ENCODE assay signal across 12 mouse cellular contexts in genomic region chr3:153764760-153765159, GRCm38 (mm10). TPM values are rescaled to one million over a fixed set of nuclear protein-coding genes. Genes with fewer than 3 reads are reported as not detected.
DNase-seq lines count a peak whose midpoint lies in the region; ATAC-seq and TF ChIP-seq lines count a peak whose summit lies in the region.
"Had no signal": no experiment of that assay in that cellular context is flagged by ENCODE, and none has a peak within 500 bp of the region (broad histone marks: within the 10 kb centered on the region; RNA-seq: fewer than 3 reads in every experiment).

No protein-coding gene starts in this region.

- H3K27ac ChIP-seq in neural tube, embryonic 15.5 days (replicated peaks), result no peak overlapping the region
- no peak overlapping the region for H3K27ac ChIP-seq in embryonic facial prominence, embryonic 11.5 days (replicated peaks; ENCODE audit: low read depth, low read length)
- no peak overlapping the region for H3K27ac ChIP-seq in liver, postnatal 0 days (ENCODE audit: low read depth)
- no peak overlapping the region for H3K27ac ChIP-seq in cerebellum, adult 2 months (ENCODE audit: insufficient read depth, low read length)
- H3K27ac ChIP-seq in intestine, embryonic 15.5 days, result no peak overlapping the region
- H3K27ac ChIP-seq: embryonic facial prominence, embryonic 12.5 days; forebrain, embryonic 13.5 days; heart, embryonic 15.5 days had no signal

- no peaks in the 10 kb centered on the region for H3K4me1 ChIP-seq in neural tube, embryonic 15.5 days
- H3K4me1 ChIP-seq in embryonic facial prominence, embryonic 11.5 days (ENCODE audit: control insufficient read depth, insufficient read depth, low read length), result no peaks in the 10 kb centered on the region
- H3K4me1 ChIP-seq in liver, postnatal 0 days (ENCODE audit: insufficient read depth), result peaks cover 12% of the 10 kb centered on the region
- no peaks in the 10 kb centered on the region for H3K4me1 ChIP-seq in cerebellum, adult 2 months (ENCODE audit: control insufficient read depth, insufficient read depth, low read length)
- H3K4me1 ChIP-seq in intestine, embryonic 15.5 days (replicated peaks), result 0 out of 2 replicates have a peak, but pooled peaks cover 2% of the 10 kb centered on the region
- H3K4me1 ChIP-seq: embryonic facial prominence, embryonic 12.5 days; forebrain, embryonic 13.5 days; heart, embryonic 15.5 days had no signal

- no peak overlapping the region for H3K4me2 ChIP-seq in neural tube, embryonic 15.5 days
- H3K4me2 ChIP-seq in embryonic facial prominence, embryonic 11.5 days (ENCODE audit: low read depth, low read length), result no peak overlapping the region
- no peak overlapping the region for H3K4me2 ChIP-seq in liver, postnatal 0 days (ENCODE audit: low read depth, low read length)
- no peak overlapping the region for H3K4me2 ChIP-seq in intestine, embryonic 15.5 days (replicated peaks)
- H3K4me2 ChIP-seq: embryonic facial prominence, embryonic 12.5 days; forebrain, embryonic 13.5 days; heart, embryonic 15.5 days had no signal

- no peak for TF ChIP-seq POLR2A in cerebellum, adult 2 months (IDR thresholded peaks at IDR 0.05; ENCODE audit: borderline replicate concordance, insufficient read depth, low read length)

- no peaks in the 10 kb centered on the region for H3K36me3 ChIP-seq in neural tube, embryonic 15.5 days
- no peaks in the 10 kb centered on the region for H3K36me3 ChIP-seq in embryonic facial prominence, embryonic 11.5 days (replicated peaks; ENCODE audit: control insufficient read depth, insufficient read depth, low read depth, low read length)
- H3K36me3 ChIP-seq in liver, postnatal 0 days (replicated peaks; ENCODE audit: insufficient read depth, low read length), result no peaks in the 10 kb centered on the region
- no peaks in the 10 kb centered on the region for H3K36me3 ChIP-seq in intestine, embryonic 15.5 days
- H3K36me3 ChIP-seq: embryonic facial prominence, embryonic 12.5 days; heart, embryonic 15.5 days had no signal

- no peak for TF ChIP-seq CTCF in liver, postnatal 0 days (IDR thresholded peaks at IDR 0.05; ENCODE audit: low read depth)
- TF ChIP-seq CTCF in cerebellum, adult 2 months (IDR thresholded peaks at IDR 0.05; ENCODE audit: borderline replicate concordance, insufficient read depth, low read depth, low read length), result no peak

- H3K9me3 ChIP-seq in neural tube, embryonic 15.5 days (replicated peaks), result no peaks in the 10 kb centered on the region
- H3K9me3 ChIP-seq in embryonic facial prominence, embryonic 11.5 days (replicated peaks; ENCODE audit: control insufficient read depth, low read length), result no peaks in the 10 kb centered on the region
- peaks cover 2% of the 10 kb centered on the region; the same call in 1 of the 2 replicates for H3K9me3 ChIP-seq in liver, postnatal 0 days (ENCODE audit: low read length)
- no peaks in the 10 kb centered on the region for H3K9me3 ChIP-seq in intestine, embryonic 15.5 days
- H3K9me3 ChIP-seq: embryonic facial prominence, embryonic 12.5 days had no signal

- peak; percentile 42 for DNase-seq in neural tube, embryonic 10.5 days (ENCODE audit: extremely low spot score, low spot score)
- DNase-seq in T-cell, adult 2 months (ENCODE audit: low spot score), result peak; percentile 15
- DNase-seq in embryonic facial prominence, embryonic 11.5 days (ENCODE audit: low spot score), result peak; percentile 26
- no peak for DNase-seq in liver, postnatal 0 days
- DNase-seq in cerebellum, adult 2 months, result no peak
- no peak for DNase-seq in Muller cell, postnatal 12 days (ENCODE audit: inconsistent ontology term)
- DNase-seq: gastrocnemius, postnatal 14 days had no signal

- H3K27me3 ChIP-seq in neural tube, embryonic 15.5 days (replicated peaks), result no peaks in the 10 kb centered on the region
- no peaks in the 10 kb centered on the region for H3K27me3 ChIP-seq in embryonic facial prominence, embryonic 11.5 days (ENCODE audit: control insufficient read depth, insufficient read depth, low read length)
- H3K27me3 ChIP-seq in liver, postnatal 0 days (ENCODE audit: insufficient read depth, low read length), result no peaks in the 10 kb centered on the region
- no peaks in the 10 kb centered on the region for H3K27me3 ChIP-seq in cerebellum, adult 2 months (ENCODE audit: control insufficient read depth, insufficient read depth, low read length)
- no peaks in the 10 kb centered on the region for H3K27me3 ChIP-seq in intestine, embryonic 15.5 days (replicated peaks)
- H3K27me3 ChIP-seq: embryonic facial prominence, embryonic 12.5 days; forebrain, embryonic 13.5 days; heart, embryonic 15.5 days had no signal

- peak; percentile 49; the same call in 1 of the 2 replicates for TF ChIP-seq EP300 in liver, postnatal 0 days (IDR thresholded peaks at IDR 0.05; ENCODE audit: low read depth)

- ATAC-seq in neural tube, embryonic 15.5 days (ENCODE audit: low FRiP score), result no peak
- ATAC-seq in embryonic facial prominence, embryonic 11.5 days (replicated peaks; ENCODE audit: insufficient number of reproducible peaks, low FRiP score, low TSS enrichment, low read depth), result no peak
- ATAC-seq in liver, postnatal 0 days, result peak; percentile 49
- no peak for ATAC-seq in intestine, embryonic 15.5 days
- ATAC-seq: forebrain, embryonic 13.5 days had no signal

- no peak overlapping the region for H3K4me3 ChIP-seq in neural tube, embryonic 15.5 days (replicated peaks)
- H3K4me3 ChIP-seq in embryonic facial prominence, embryonic 11.5 days (ENCODE audit: low read depth, low read length), result no peak overlapping the region
- H3K4me3 ChIP-seq in liver, postnatal 0 days (ENCODE audit: low read depth, low read length), result no peak overlapping the region
- no peak overlapping the region for H3K4me3 ChIP-seq in cerebellum, adult 2 months (replicated peaks; ENCODE audit: insufficient read depth, low read depth, low read length)
- no peak overlapping the region for H3K4me3 ChIP-seq in intestine, embryonic 15.5 days (replicated peaks)
- H3K4me3 ChIP-seq: embryonic facial prominence, embryonic 12.5 days; forebrain, embryonic 13.5 days; heart, embryonic 15.5 days had no signal

- WGBS in neural tube, embryonic 15.5 days, result 29% methylated on average over 5 of the region's 5 CpGs
- 26% methylated on average over 5 of the region's 5 CpGs for WGBS in embryonic facial prominence, embryonic 11.5 days
- 28% methylated on average over 5 of the region's 5 CpGs for WGBS in liver, postnatal 0 days (ENCODE audit: insufficient replicate concordance)
- WGBS in cerebellum, adult 2 months, result 64% methylated on average over 5 of the region's 5 CpGs
- WGBS in intestine, embryonic 15.5 days, result 56% methylated on average over 5 of the region's 5 CpGs

- H3K9ac ChIP-seq in neural tube, embryonic 15.5 days (replicated peaks), result no peak overlapping the region
- no peak overlapping the region for H3K9ac ChIP-seq in embryonic facial prominence, embryonic 11.5 days (replicated peaks; ENCODE audit: low read length)
- H3K9ac ChIP-seq in liver, postnatal 0 days (replicated peaks), result no peak overlapping the region
- H3K9ac ChIP-seq in intestine, embryonic 15.5 days, result no peak overlapping the region
- H3K9ac ChIP-seq: embryonic facial prominence, embryonic 12.5 days; forebrain, embryonic 13.5 days; heart, embryonic 15.5 days had no signal

RNA-seq across cellular contexts. Expression of gene St6galnac3, which starts 39.8 kb away (rescaled TPM):
- 23.0 and 23.5 TPM in 2 replicates for polyA plus RNA-seq in neural tube, embryonic 15.5 days (2015; fragmentation: Nextera tagmentation; extraction: Ambion mirVana)
- 55.0 and 61.9 TPM in 2 replicates for polyA plus RNA-seq in embryonic facial prominence, embryonic 11.5 days (2014; fragmentation: Nextera tagmentation; extraction: Ambion mirVana)
- 4.5 and 5.0 TPM in 2 replicates for polyA plus RNA-seq in liver, postnatal 0 days (2015; fragmentation: Nextera tagmentation; extraction: Ambion mirVana)
- 11.9 and 14.6 TPM in 2 replicates for polyA plus RNA-seq in cerebellum, adult 2 months (2012; rRNA removed)
- polyA plus RNA-seq in intestine, embryonic 15.5 days (2015; fragmentation: Nextera tagmentation; extraction: Ambion mirVana), result 34.5 and 35.1 TPM in 2 replicates

Comparison
In these comparisons a context has a peak if more than half of its experiments do, and no peak if none do; other contexts are left out.
1. DNase-seq: peak in neural tube, embryonic 10.5 days (single experiment), T-cell, adult 2 months (single experiment) and embryonic facial prominence, embryonic 11.5 days (single experiment); none in liver, postnatal 0 days (single experiment), cerebellum, adult 2 months (0 of 2) and Muller cell, postnatal 12 days (single experiment).